Mouse (Mus musculus): ENCODE results near the gene Commd6. TPM values are rescaled to one million over a fixed set of nuclear protein-coding genes. Genes with fewer than 3 reads are reported as not detected.

Gene Commd6
- 47.2 and 52.0 TPM in 2 replicates for polyA plus RNA-seq (2012; rRNA removed)

GRCm38 (mm10) chr14:101640153-101640843 lies at the start of gene Commd6:
Commd6 (minus strand) TSS chr14:101640686.

GRCm38 (mm10) chr14:101653581-101654525 lies 13.4 kb upstream of the Commd6 start, which contains the start of gene Uchl3:
Uchl3 (plus strand) TSS chr14:101653967.

GRCm38 (mm10) chr14:101608519-101609368 lies 31.7 kb downstream of the Commd6 start, which contains the start of gene Tbc1d4:
Tbc1d4 (minus strand) TSS chr14:101609191.

Other genes with a start within 250 kb of the Commd6 start
- gene Tbc1d4, start 31.5 kb downstream of the Commd6 start, polyA plus RNA-seq (2012; rRNA removed): 8.1 and 9.8 TPM in 2 replicates
- gene Uchl3, start 13.3 kb upstream of the Commd6 start, polyA plus RNA-seq (2012; rRNA removed): 132 and 146 TPM in 2 replicates
- 0.34 and 0.55 TPM in 2 replicates for gene Gm9922, start 89.1 kb upstream of the Commd6 start, polyA plus RNA-seq (2012; rRNA removed)
- gene Lmo7, start 89.3 kb upstream of the Commd6 start, polyA plus RNA-seq (2012; rRNA removed): 4.4 and 6.3 TPM in 2 replicates

Measured in central nervous system, embryonic 14 days (tissue).